Mouse (Mus musculus) left cerebral cortex, adult 18-20 months (tissue): ENCODE data around the gene Tcstv3. TPM values are rescaled to one million over a fixed set of nuclear protein-coding genes. Genes with fewer than 3 reads are reported as not detected.
"Not testable (repeated sequence)": the region's sequence is repeated elsewhere in the genome, so short reads cannot be mapped to it uniquely, and the experiment has no call there.

Experiments used
- DNase-seq, 2 experiments: peaks; one replicate each; pipeline ENCODE4 v3.0.0; 2021 to 2022; ENCODE audit warnings: low spot score in 2 of 2, mixed read lengths in 1 of 2
- long read RNA-seq, 2 experiments: library from polyadenylated mRNA; stranded (forward); transcript quantifications; one replicate each; pipeline ENCODE4 v2.0.0; 2021
- total RNA-seq, 2 experiments: library from RNA; stranded (reverse); gene quantifications; 2 replicates each; pipeline ENCODE4 v1.2.3; 2021

Tcstv3 gene
- total RNA-seq: not detected
- long read RNA-seq, experiment 1: 0 reads
- long read RNA-seq, experiment 2: 0 reads

DNA sequence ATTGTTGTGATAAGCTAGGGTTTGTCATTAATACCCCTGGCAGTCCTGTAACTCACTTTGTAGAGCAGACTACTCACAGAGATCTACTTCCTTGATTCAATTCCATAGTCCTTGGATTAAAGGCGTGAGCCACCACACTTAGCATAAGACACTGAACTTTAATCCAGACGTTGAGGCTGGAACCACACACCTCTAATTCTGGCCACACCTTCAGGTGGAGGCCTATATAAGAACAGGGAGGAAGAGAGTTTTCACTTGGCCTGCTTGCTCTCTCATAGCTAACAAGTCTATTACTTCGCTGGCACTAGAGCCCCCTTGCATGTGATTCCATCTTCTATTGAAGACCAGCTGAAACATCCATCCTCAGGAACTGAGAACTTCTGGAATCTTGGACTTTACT lies at the start of gene Tcstv3:
Tcstv3 (plus strand) TSS at position 301 of the 400 bp plus-strand sequence.
- DNase-seq: not testable (repeated sequence)

DNA sequence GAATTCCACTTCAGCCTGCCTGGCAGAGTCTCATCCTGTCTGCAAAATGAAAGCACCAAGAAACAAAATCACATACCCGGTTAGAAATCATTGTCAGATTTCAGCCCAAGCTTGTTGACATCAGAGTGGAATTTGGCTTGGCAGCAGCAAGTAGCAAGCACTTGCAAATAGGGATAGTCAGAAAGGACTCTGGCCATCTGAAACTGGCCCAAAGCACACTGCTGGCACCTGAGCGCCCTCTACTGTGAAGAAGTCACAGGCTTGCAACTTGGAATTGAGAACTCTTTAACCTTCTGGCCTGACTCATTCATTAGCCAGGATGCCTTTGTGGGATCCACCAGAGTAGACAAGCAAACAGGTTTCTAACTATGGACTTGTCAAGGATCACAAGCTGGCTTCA lies 38.8 kb upstream of the Tcstv3 start:
- DNase-seq: not testable (repeated sequence)

DNA sequence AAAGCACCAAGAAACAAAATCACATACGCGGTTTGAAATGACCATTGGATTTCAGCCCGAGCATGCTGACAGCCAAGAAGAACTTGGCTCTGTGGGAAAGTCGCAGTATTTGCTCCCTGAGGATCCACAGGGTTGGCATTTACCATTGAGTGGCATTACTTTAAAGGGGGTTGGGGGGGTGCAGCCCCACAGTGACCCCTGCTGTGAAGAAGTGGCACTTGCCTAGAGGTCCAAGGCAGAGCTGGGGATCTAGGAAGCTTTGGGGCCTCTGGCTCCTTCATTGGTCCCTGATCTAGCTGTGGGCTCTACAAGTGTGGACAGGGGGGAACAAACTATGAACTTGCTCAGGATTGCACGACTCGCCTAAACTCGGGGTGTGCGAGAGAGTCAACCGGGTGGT lies 37.9 kb upstream of the Tcstv3 start:
- DNase-seq: no peak

DNA sequence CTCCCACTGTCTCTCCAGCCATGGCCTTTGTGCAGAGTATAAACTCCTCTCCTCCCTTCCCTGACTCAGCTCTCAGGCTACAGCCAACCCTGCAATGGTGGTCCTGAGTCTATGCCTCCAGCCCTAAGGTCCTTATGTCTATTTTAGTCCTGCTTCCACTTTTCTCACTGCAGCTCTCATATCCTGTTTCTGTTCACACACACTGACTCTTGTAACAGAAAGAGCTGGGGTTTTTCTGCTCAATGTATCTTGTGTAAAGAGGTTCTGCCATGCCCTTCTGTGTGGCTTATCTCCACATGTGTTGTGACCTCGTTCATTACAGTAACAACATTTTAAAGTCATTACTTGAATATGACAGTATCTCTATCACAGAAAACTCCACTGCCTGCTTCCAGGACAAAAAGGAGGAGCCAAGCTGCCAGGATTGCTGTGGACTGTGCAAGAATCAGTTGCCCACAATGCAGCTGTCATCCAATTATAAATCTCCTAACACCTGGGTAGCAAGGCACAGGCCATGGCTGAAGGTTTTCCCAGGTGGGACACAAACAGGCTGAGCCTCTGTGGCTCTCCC lies 17.3 kb upstream of the Tcstv3 start:
- no peak for DNase-seq

DNA sequence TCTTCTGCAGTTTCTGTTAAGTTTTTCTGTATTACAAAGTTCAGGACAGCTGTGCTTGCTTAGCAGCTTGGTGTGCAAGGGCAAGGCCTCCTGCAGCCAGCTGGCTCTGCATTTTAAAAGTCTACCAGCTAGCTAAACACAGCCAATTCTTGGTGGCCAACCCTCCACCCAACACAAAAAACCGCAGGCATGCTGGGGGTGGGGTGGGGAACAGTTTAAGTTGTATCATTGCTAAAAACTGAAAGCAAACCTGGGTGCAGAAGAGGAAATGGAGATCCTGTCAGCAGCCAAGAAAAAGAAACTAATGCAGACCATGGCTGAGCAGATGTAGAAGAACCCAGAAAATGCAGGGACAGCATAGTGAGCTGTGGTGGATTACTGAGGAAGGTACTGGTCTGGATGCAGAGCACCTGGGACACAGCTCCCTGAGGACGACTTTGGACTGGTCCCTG lies 16.7 kb upstream of the Tcstv3 start, which contains the start of gene BC147527:
BC147527 (plus strand) TSS at position 402 of the 452 bp plus-strand sequence.
- no peak for DNase-seq

DNA sequence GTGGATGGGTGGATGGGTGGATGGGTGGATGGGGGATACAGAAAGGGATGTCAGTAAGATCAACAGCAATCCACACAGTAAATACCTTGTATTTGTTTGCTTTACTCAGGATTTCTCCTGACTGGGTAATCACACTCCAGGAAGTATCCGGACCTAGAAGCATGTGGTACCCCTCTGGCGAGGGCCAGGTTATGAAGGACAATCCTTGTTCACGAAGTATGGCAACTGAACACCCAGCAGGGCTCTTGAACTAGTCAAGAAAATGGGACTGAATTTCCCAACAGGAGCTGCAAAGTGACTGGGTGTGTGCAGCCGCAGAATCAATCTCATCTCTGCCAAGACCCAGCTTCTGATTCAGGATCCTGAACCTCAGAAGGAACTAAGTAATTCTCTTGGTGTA lies 15.8 kb upstream of the Tcstv3 start:
- DNase-seq: no peak

DNA sequence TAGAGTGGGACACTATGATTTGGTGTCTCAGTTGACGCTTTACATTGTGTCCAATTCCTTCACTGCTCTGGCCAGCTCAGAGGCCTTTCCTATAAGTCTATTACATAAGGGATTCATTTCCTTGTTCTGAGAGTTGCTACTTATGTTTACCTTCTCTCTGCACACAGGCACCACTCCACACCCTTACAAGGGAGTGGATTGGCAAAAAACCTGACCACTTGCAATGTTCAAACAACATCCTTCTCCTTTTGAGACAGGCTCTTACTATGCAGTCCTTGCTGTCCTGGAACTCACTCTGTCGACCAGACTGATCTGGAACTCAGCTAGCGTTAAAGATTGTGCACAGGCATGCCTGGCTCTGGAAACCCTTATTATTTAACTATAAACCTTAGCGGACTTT lies 5.9 kb upstream of the Tcstv3 start:
- no peak for DNase-seq

DNA sequence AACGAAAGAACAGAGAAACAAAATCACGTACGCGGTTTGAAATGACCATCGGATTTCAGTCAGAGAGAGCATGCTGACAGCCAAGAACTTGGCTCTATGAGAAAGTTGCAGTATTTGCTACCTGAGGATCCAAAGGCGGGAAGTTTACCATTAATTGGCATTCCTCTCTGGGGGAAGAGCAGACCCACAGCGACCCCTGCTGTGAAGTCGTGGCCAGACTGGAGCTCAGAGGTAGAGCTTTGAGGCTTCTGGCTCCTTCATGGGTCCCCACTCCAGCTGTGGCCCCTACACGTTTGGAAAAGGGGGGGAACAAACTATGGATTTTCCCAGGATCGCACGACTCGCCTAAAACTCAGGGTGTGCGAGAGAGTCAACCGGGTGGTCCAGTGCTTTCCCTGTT lies 3.1 kb upstream of the Tcstv3 start:
- no peak for DNase-seq

DNA sequence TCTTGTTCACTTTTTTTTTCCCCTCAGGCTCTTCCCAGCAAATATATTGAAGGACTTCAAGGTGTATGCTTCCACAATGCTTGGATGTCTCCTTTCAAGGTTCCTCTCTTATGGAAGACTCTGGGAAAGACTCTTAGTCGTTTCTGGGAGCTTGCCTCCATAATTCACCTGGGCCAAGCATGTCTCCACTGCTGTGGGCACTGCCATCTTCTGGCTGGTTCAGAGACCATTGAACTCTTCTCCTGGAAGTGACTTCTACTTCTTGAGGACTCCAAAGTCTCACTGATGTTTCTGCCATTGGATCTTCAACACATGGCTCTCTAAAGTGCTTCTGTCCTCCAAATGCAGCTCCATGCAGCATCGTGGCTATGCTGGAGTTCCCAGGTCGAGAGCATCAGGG lies 3.5 kb downstream of the Tcstv3 start:
- DNase-seq: no peak

DNA sequence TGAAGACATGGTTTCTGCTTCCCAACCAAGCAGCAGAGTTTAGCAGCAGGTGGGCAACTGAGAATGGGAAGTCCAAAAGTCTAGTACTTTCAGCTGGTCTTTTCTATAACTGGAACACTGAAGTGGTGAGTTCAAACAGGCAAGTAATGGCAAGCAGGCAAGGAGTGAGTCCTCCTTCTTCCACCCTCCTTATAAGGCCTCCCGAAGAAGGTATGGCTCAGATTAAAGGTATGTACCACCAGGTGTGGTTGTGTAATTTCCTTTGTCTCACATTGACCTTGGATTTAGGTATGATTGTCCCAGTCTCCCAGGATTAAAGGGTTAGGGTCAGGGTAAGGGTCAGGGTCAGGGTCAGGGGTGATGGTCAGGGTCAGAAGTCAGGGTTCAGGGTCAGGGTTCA lies 4.0 kb downstream of the Tcstv3 start:
- no peak for DNase-seq

Other genes starting within 250 kb of the Tcstv3 start
- gene Gm20767, start 176.6 kb upstream of the Tcstv3 start, total RNA-seq: not detected
- not detected for gene Gm21818, start 144.4 kb upstream of the Tcstv3 start, total RNA-seq
- not detected for gene Gm21762, start 100.9 kb upstream of the Tcstv3 start, total RNA-seq
- gene Gm21731, start 77.8 kb upstream of the Tcstv3 start, total RNA-seq: not detected
- not detected for gene AF067061, start 53.8 kb upstream of the Tcstv3 start, total RNA-seq
- not detected for gene BC147527, start 16.5 kb upstream of the Tcstv3 start, total RNA-seq